Mouse (Mus musculus): Measurements from ENCODE around the gene Cdc42ep1.
A peak's percentile ranks its signal among the peaks of the same experiment; 100 is the strongest.
"Not testable (repeated sequence)": the region's sequence is repeated elsewhere in the genome, so short reads cannot be mapped to it uniquely, and the experiment has no call there.

Gene Cdc42ep1

DNA sequence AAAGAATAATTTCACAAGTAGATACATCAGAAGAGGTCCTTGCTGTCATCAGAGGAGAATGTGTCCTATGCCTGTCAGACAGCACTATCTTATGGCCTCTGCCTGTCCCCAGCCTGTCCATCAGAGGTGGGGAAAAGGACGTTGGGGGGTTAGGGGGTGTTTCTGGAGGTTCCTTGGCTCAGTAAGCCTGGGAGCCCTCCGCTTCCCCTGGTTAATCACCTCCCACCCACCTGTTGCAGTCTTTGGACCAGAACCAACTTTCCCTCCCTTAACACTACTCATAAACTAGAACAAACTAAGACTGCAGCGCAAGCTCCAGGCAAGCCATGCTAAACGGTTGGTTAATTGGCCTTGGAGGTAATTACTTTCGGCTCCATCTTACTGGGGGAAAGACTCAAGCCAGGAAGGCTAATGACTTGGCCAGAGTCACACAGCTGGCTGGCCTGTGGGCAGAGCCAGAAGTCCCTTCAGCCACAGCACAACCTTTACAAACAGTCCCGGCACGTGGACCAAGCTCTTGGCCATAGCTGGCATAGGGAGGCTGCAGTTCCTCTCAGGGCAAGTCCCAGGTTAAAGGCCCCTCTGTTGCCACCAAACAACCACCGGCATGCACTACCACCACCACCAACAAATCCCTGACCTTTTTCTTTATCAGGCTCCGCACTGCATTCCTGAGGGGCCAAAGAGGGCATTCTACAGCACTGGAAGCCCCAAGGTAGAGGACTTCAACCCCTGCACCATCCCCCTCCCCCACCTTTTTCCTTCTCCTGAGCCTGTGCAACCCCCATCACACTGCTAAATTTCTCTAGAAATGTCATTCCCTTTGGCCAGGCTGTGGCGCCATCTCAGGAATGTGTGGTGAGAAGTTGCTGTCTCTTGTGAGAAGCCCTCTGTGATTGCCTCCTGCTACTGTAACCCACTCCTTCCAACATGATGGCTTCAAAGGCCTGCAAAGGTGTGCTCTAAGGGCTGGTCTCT is 11.4 kb upstream of the Cdc42ep1 start:
- peak in 1 of 2 experiments; percentile 46 for DNase-seq

- DNase-seq, result peak; percentile 77 to 90
These were observed 10.4 kb upstream of the Cdc42ep1 start for GRCm38 (mm10) chr15:78831720-78832657.

GRCm38 (mm10) chr15:78832701-78833123 is 9.7 kb upstream of the Cdc42ep1 start:
- peak; percentile 84 to 85 for DNase-seq

DNA sequence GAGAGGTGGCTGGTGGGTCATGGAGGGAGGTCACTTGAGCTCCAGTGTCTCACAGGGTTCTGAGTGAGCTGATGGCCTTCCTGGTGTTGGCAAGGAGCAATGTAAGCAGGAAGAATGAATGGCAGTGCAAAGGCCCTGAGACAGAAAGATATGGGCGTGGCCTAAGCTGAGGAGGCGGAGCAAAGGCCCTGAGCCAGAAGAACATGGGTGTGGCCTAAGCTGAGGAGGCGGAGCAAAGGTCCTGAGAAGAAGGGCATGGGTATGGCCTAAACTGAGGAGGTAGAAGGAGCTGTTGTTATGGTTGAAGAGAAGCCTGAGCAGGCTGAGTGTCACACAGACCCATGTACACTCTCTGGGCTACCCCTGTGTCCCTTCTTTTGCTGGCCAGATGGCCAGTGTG is 8.8 kb upstream of the Cdc42ep1 start:
- peak in 1 of 2 experiments; percentile 43 for DNase-seq

- peak in 1 of 2 experiments; percentile 58 for DNase-seq
These were observed 8.0 kb upstream of the Cdc42ep1 start for GRCm38 (mm10) chr15:78834233-78835005.

GRCm38 (mm10) chr15:78835200-78836085 is 7.0 kb upstream of the Cdc42ep1 start:
- DNase-seq, result peak; percentile 76 to 80

DNA sequence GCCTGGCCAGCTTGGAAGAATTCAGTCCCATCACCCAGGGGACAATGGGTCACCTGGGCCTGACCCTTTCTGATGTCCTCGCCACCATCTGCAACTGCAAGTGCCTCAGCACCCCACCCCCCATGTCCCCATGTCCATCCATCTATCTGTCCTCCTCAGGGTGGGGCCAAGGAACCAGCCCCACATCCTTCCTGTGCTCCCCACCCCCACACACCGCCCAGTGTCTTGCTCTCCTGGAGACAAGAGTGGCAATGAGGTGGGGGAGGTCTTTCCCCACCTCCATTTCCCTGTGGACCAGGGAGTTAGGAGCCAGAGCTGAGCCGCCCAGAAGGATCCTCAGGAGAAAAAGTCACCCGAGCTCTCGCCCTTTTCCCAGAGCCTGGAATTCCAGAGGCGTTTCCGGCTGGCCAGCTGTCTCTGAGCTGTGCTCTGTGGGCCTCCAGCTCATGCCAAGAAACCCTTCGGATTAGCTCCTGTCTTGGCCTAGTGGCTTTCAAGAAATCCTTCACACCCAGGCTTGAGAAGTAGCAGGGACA is 6.3 kb upstream of the Cdc42ep1 start:
- DNase-seq, result peak; percentile 89 to 91

- DNase-seq, result no peak
These were observed 2.7 kb upstream of the Cdc42ep1 start for GRCm38 (mm10) chr15:78839744-78840143.

DNA sequence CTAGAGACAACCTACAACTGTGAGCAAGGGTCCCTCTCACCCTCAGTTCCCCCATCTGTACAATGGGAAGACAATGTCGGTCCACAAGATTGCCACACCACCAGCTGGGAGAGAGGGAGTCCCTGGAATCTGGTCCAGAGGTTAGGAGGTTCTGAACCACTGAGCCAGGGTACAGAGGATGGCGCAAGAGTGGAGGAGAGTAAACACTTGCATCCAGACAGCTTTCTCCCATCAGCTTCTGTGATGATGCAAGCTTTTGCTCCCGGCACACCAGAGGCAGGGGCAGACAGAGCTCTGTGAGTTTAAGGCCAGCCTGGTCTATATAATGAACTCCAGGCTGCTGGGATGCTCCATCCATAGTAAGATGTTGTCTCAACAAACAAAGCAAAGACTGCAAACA is 2.2 kb upstream of the Cdc42ep1 start:
- peak; percentile 27 to 60 for DNase-seq

DNA sequence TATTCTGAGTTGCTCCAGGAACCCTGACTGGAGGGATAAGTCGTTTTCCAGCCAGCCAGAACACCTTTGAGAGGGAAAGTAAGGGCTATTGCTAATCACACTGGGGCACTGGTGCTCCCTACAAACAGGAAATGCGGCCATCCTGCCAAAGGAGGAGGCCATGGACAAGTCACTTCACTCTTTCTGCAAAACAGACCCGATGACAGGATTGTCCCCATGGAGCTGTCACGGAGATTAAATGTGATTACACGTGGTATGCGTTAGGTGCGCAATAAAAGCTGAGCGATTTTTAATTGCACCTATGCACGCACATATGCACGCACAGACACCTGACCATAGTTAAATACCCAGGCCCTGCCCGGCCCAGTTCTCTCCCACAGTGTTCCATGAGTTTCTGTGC is 1.7 kb upstream of the Cdc42ep1 start:
- no peak for DNase-seq

- DNase-seq, result no peak
These were observed 1.1 kb upstream of the Cdc42ep1 start for GRCm38 (mm10) chr15:78841161-78841790.

DNA sequence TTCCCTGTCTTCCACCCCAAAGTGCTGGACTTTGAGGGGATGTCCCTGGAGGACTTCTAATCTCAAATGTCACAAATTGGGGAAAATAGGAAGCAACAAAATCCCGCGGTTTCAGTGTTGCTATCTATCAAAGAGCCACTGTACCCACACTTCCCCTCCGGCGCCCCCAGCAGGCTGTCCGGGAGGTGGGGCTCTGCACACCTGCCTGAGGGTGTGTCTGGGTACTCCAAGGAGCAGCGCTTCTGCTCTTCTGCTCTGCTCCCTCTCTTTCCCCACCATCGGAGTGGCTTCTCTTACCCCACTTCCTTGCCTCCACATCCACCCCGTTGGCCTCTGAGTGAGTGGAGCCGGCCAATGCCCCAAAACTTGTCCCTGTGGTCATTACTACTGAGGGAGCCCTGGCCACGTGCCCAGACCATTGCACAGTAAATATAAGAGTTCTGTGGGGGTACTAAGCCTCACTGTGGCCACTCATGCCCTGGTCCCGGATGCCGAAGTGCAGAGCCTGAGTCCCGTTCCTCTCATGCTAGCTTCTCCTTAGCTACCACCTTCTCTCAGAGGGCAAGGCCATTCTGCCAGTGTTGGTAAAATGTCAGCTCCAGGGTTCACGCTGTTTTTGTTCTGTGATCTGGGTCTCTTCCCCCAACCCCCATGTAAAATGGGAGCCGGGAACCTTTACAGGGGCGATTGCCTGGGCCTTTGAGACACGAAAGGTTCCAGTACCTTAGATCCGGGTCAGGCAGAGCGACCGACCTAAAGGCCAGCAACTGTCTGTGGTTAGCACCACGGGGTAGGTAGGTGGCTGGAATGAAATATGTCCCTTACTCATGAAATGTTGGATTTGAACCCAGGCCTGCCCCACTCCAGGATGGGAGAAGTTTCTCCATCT is 1.4 kb downstream of the Cdc42ep1 start:
- peak in 1 of 2 experiments; percentile 54 for DNase-seq

DNA sequence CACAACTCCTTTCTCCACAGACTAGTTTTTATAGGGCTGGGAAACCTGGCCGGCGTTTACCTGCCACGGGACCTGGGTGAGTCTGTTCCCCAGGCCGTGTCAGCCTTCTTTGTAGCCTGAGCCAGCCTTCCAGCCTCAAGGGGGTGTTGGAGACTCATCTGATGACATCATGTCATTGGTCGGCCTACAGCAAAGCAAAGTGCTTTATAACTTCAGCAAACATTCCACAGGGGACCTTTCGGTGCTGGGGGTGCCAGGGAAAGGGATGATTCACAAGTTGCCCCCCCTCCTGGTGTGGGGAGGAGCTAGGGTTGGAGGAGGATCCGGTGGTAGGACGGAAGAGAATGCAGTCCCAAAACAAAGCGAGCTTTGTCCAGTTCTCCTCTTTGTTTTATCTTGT is 2.4 kb downstream of the Cdc42ep1 start:
- peak; percentile 79 for DNase-seq

GRCm38 (mm10) chr15:78845321-78845720 is 2.9 kb downstream of the Cdc42ep1 start:
- DNase-seq, result peak; percentile 62 to 68

DNA sequence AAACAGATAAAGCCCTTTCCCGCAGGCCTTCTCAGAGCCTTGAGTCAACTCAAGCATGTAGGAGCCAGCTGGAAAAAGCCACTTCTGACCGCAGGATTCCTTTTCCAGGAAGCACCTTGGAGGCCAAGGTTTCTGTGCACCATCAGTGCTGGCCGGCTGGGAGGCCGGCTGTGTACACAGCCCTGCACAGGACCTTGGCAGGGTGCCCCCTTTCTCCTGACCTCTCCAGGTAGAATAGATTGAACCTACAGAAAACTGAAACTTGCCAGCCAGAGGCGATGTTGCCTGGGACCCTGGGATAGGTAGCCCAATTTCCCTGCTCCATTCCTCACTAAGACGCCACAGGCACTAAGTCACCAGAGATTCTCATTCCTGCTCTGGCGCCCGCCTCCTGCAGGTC is 3.4 kb downstream of the Cdc42ep1 start:
- peak; percentile 54 to 68 for DNase-seq

DNA sequence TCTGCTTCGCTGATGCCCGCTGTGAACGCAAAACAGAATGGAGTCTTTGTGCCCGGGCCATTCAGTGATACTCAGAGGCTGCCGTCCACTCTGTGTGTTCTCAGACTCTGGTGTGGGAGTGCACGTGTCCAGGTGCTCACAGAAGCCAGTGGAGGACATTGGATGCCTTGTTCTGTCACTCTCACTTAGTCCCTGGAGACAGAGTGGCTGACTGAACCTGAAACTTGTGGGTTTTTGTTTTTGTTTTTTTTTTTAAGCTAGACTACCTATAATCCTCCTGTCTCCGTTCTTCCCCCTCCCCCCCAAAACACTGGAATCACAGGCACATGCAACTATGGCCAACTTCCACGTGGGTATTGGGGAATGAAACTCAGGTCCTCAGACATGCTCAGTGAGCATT is 3.9 kb downstream of the Cdc42ep1 start:
- DNase-seq, result no peak

GRCm38 (mm10) chr15:78846805-78847204 is 4.4 kb downstream of the Cdc42ep1 start:
- DNase-seq, result not testable (repeated sequence)

DNA sequence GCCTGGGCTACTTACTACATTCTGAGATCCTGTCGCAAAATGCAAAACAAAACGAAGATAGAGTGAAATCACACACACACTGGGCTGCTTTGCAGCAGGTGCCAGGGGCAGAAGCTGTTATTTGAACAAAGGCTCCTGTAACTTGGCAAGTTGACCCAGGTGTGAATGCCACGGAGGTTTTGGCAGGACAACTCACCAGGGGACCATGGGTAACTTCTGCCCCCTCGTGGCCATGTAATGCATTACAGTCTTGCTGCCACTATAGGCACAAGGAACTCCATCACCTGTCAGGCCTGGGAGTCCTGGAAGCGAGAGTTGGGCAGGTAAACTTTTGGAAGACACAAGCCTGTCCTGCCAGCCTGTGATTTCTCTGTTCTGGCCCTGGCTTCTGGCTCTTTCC is 6.0 kb downstream of the Cdc42ep1 start:
- peak; percentile 91 to 95 for DNase-seq

DNA sequence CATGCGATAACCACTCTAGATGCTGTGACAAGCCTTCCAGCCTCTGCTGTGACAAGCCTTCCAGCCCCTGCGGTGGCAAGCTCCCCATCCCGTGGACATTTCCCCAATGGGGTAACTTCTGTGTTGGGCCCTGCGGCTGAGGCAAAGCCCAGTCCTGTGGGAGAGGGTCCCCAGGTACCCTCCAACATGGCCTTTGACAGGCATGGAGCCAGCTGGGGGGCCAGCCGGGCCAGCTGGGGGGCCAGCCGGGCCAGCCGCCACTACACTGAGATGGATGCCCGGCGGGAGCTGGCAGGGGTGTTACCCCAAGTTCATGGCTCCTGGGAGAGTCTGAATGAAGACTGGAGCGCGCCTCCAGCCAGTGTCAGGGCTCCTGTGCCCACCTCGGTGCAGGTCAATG is 7.1 kb downstream of the Cdc42ep1 start:
- no peak for DNase-seq

Measured in kidney, postnatal 36 days (tissue).